Mouse (Mus musculus) embryo, embryonic 10.5 days (tissue): Measurements from ENCODE around the gene Rps19.
A peak's percentile ranks its signal among the peaks of the same experiment; 100 is the strongest.

Source experiments
- DNase-seq: peaks from one replicate; pipeline ENCODE4 v3.0.0-alpha.2; 2015; ENCODE audit warnings: low spot score

Rps19 gene

GRCm38 (mm10) chr7:24902630-24903443 lies 18.7 kb downstream of the Rps19 start, which contains the start of gene Arhgef1:
Arhgef1 (plus strand) TSS chr7:24902912.
- peak; percentile 53 for DNase-seq

- DNase-seq: no peak
These were observed 19.3 kb downstream of the Rps19 start for GRCm38 (mm10) chr7:24903444-24903825.

GRCm38 (mm10) chr7:24904070-24904483 lies 19.9 kb downstream of the Rps19 start:
- peak; percentile 98 for DNase-seq

- DNase-seq: peak; percentile 87
These were observed 20.8 kb downstream of the Rps19 start for GRCm38 (mm10) chr7:24904936-24905335.

GRCm38 (mm10) chr7:24906551-24906950 lies 22.4 kb downstream of the Rps19 start:
- DNase-seq: no peak

GRCm38 (mm10) chr7:24907211-24907748 lies 23.1 kb downstream of the Rps19 start:
- DNase-seq: no peak

- no peak for DNase-seq
These were observed 28.3 kb downstream of the Rps19 start for GRCm38 (mm10) chr7:24912480-24912879.

GRCm38 (mm10) chr7:24918763-24919323 lies 34.7 kb downstream of the Rps19 start:
- DNase-seq: no peak

- no peak for DNase-seq
These were observed 35.6 kb downstream of the Rps19 start for GRCm38 (mm10) chr7:24919728-24920127.

- DNase-seq: no peak
These were observed 46.3 kb downstream of the Rps19 start for GRCm38 (mm10) chr7:24930475-24930874.

- no peak for DNase-seq
These were observed 47.5 kb downstream of the Rps19 start for GRCm38 (mm10) chr7:24931651-24932050.
